Mouse (Mus musculus) heart, postnatal 14 days (tissue): ENCODE measurements around the gene Pcnx3. TPM values are rescaled to one million over a fixed set of nuclear protein-coding genes. Genes with fewer than 3 reads are reported as not detected.
"Not testable (repeated sequence)": the region's sequence is repeated elsewhere in the genome, so short reads cannot be mapped to it uniquely, and the experiment has no call there.

Experiments used
- DNase-seq, 2 experiments: peaks; one replicate each; pipeline ENCODE4 v3.0.0; 2021 to 2022
- intact Hi-C: fragments of 180-260 bp; cut with DNase I; formaldehyde crosslinking; loops from one replicate; pipeline ENCODE4 v1.15.1; 2025
- total RNA-seq, 2 experiments: library from RNA; stranded (reverse); gene quantifications; 2 replicates each; pipeline ENCODE4 v1.2.3; 2021

The Pcnx3 gene
- total RNA-seq, 2 experiments from 2014 or later = 24.0 to 24.9 TPM

- intact Hi-C loops, DNase-seq: not testable (repeated sequence)
These were observed 1.8 kb downstream of the Pcnx3 start for GRCm38 (mm10) chr19:5686954-5687353.

GRCm38 (mm10) chr19:5686437-5686836 is 2.3 kb downstream of the Pcnx3 start:
- intact Hi-C loops = no loop called here
- DNase-seq = no peak

- intact Hi-C loops = no loop called here
- DNase-seq = no peak
These were observed 2.8 kb downstream of the Pcnx3 start for GRCm38 (mm10) chr19:5685861-5686260.

GRCm38 (mm10) chr19:5685431-5685830 is 3.3 kb downstream of the Pcnx3 start:
- no peak for DNase-seq
- intact Hi-C loops = no loop called here

GRCm38 (mm10) chr19:5684985-5685384 is 3.7 kb downstream of the Pcnx3 start:
- DNase-seq = no peak
- intact Hi-C loops = no loop called here

GRCm38 (mm10) chr19:5684236-5684635 is 4.5 kb downstream of the Pcnx3 start:
- intact Hi-C loops = no loop called here
- DNase-seq = no peak

GRCm38 (mm10) chr19:5680432-5680831 is 8.3 kb downstream of the Pcnx3 start:
- no peak for DNase-seq

GRCm38 (mm10) chr19:5668372-5668771 is 20.3 kb downstream of the Pcnx3 start:
- intact Hi-C loops = no loop called here
- DNase-seq = no peak

More at GRCm38 (mm10) chr19:5680432-5680831, 8.3 kb downstream of the Pcnx3 start:
- intact Hi-C loops = no loop called here

GRCm38 (mm10) chr19:5666386-5666785 is 22.3 kb downstream of the Pcnx3 start:
- intact Hi-C loops = no loop called here
- DNase-seq = no peak

GRCm38 (mm10) chr19:5665465-5665864 is 23.2 kb downstream of the Pcnx3 start:
- no peak for DNase-seq
- intact Hi-C loops = no loop called here

- no peak for DNase-seq
- intact Hi-C loops = no loop called here
These were observed 23.9 kb downstream of the Pcnx3 start for GRCm38 (mm10) chr19:5664669-5665257.

- DNase-seq = peak; percentile 96 to 97
- intact Hi-C loops = no loop called here
These were observed 25.5 kb downstream of the Pcnx3 start, which contains the start of gene Sipa1 for GRCm38 (mm10) chr19:5662981-5663913. TSS of gene Sipa1 (minus strand) at chr19:5663707.

- intact Hi-C loops = no loop called here
- no peak for DNase-seq
These were observed 26.4 kb downstream of the Pcnx3 start for GRCm38 (mm10) chr19:5662310-5662709.

- DNase-seq = peak; percentile 50 to 55
- intact Hi-C loops = no loop called here
These were observed 27.6 kb downstream of the Pcnx3 start for GRCm38 (mm10) chr19:5660942-5661751.

- intact Hi-C loops = no loop called here
- no peak for DNase-seq
These were observed 33.9 kb downstream of the Pcnx3 start for GRCm38 (mm10) chr19:5654720-5655298.

GRCm38 (mm10) chr19:5653969-5654719 is 34.6 kb downstream of the Pcnx3 start:
- intact Hi-C loops = no loop called here
- no peak for DNase-seq

GRCm38 (mm10) chr19:5652570-5652969 is 36.1 kb downstream of the Pcnx3 start:
- intact Hi-C loops = no loop called here

GRCm38 (mm10) chr19:5651502-5652274 is 37.0 kb downstream of the Pcnx3 start:
- intact Hi-C loops = no loop called here
- DNase-seq = no peak

More at GRCm38 (mm10) chr19:5652570-5652969, 36.1 kb downstream of the Pcnx3 start:
- no peak for DNase-seq

- intact Hi-C loops = no loop called here
- DNase-seq = peak; percentile 59 to 70
These were observed 39.4 kb downstream of the Pcnx3 start for GRCm38 (mm10) chr19:5649298-5649741.
